8 mouse cellular contexts compared by ENCODE assay signal in the genomic region with DNA sequence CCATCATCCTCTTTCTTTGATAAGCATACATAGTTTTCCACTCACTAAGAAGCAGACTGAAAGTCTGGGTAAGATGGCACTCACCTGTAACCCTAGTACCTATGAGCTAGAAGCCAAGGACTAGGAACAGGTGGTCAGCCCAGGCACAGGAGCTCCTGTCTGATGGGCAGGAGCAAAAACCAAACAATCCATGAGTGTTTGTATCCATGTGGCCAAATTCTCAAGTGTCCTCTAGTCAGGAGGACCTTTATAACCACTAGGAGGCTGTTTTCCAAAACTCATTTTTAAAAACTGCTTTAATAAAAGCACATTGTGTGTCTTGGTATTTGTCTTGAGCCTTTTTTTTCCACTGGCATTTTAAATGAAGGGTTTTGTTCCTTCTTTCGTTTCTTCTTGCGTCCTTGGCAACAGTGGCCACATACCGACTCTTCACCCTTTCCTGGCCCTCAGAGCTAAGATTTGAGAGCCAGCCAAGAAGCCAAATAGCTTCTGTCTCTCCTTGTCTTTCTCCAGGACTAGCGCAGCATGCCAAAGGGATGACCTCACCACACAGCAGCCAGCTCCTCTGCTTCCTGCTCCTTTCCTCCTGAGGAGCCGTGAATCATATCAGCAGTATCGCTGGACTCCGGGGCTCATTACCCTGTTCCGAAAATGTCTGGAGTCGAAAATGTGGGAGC. TPM values are rescaled to one million over a fixed set of nuclear protein-coding genes. Genes with fewer than 3 reads are reported as not detected.
DNase-seq lines count a peak whose midpoint lies in the region; ATAC-seq and TF ChIP-seq lines count a peak whose summit lies in the region.

No protein-coding gene starts in this region.

- peak in 1 of 2 experiments; percentile 17 for DNase-seq in layer of hippocampus, adult 2 months (ENCODE audit: low spot score in 2 of 2)
- no peak for DNase-seq in layer of hippocampus, adult 18-20 months (ENCODE audit: low spot score in 2 of 2)
- peak; percentile 46 for DNase-seq in embryo, embryonic 11.5 days (ENCODE audit: low read depth, low spot score)
- DNase-seq in heart, adult 9 months (ENCODE audit: low spot score in 2 of 2), result peak; percentile 90
- DNase-seq in kidney, adult 2 months, result peak; percentile 85

- H3K36me3 ChIP-seq in kidney, adult 2 months (ENCODE audit: control insufficient read depth, insufficient read depth, low read length), result no peaks in the 10 kb centered on the region
- H3K36me3 ChIP-seq in limb, embryonic 13.5 days, result no peaks in the 10 kb centered on the region

- peak overlapping the region; percentile 59 for H3K4me2 ChIP-seq in limb, embryonic 13.5 days (replicated peaks)

- 0 out of 2 replicates have a peak overlapping the region, but pooled peaks have one; percentile 15 for H3K27ac ChIP-seq in layer of hippocampus, adult 2 months
- H3K27ac ChIP-seq in kidney, adult 2 months (ENCODE audit: insufficient read depth, low read depth, low read length), result peak overlapping the region; percentile 67; the same call in 1 of the 2 replicates
- peak overlapping the region; percentile 70 for H3K27ac ChIP-seq in limb, embryonic 13.5 days
- no peak overlapping the region for H3K27ac ChIP-seq in olfactory bulb, adult 2 months (ENCODE audit: insufficient read depth, low read depth, low read length)

- H3K9ac ChIP-seq in limb, embryonic 13.5 days, result peak overlapping the region; percentile 31; the same call in 1 of the 2 replicates

- H3K4me1 ChIP-seq in kidney, adult 2 months (ENCODE audit: control insufficient read depth, insufficient read depth, low read length), result peaks cover 14% of the 10 kb centered on the region
- H3K4me1 ChIP-seq in limb, embryonic 13.5 days, result peaks cover 29% of the 10 kb centered on the region
- H3K4me1 ChIP-seq in olfactory bulb, adult 2 months (ENCODE audit: control insufficient read depth, insufficient read depth, low read length), result peaks cover 5% of the 10 kb centered on the region

- ATAC-seq in limb, embryonic 13.5 days (ENCODE audit: low FRiP score, low read depth), result peak; percentile 84
- no peak for ATAC-seq in monocyte, adult 5-6 weeks (replicated peaks; ENCODE audit: insufficient number of reproducible peaks, low FRiP score, low TSS enrichment, poor library complexity, severe bottlenecking)

- no peaks in the 10 kb centered on the region for H3K27me3 ChIP-seq in kidney, adult 2 months (replicated peaks; ENCODE audit: control insufficient read depth, insufficient read depth, low read length)
- H3K27me3 ChIP-seq in limb, embryonic 13.5 days, result no peaks in the 10 kb centered on the region

- peak; percentile 38 for TF ChIP-seq CTCF in layer of hippocampus, adult 2 months (conservative IDR thresholded peaks at IDR 0.05)
- no peak for TF ChIP-seq CTCF in kidney, adult 2 months (conservative IDR thresholded peaks at IDR 0.05; ENCODE audit: insufficient read depth, insufficient read length, low read depth, low read length)
- no peak for TF ChIP-seq CTCF in olfactory bulb, adult 2 months (IDR thresholded peaks at IDR 0.05; ENCODE audit: insufficient read depth, low read depth, low read length)

- WGBS in kidney, adult 2 months, result 7% methylated on average over 9 of the region's 9 CpGs
- WGBS in limb, embryonic 13.5 days, result 13% methylated on average over 9 of the region's 9 CpGs
- 9% methylated on average over 9 of the region's 9 CpGs for WGBS in olfactory bulb, adult 2 months

- 0 out of 2 replicates have a peak, but pooled peaks cover 3% of the 10 kb centered on the region for H3K9me3 ChIP-seq in limb, embryonic 13.5 days

- no peak for TF ChIP-seq POLR2A in kidney, adult 2 months (IDR thresholded peaks at IDR 0.05; ENCODE audit: low read depth, low read length)
- no peak for TF ChIP-seq POLR2A in olfactory bulb, adult 2 months (IDR thresholded peaks at IDR 0.05; ENCODE audit: insufficient read depth, low read depth, low read length)

- H3K4me3 ChIP-seq in layer of hippocampus, adult 2 months, result peak overlapping the region; percentile 33
- peak overlapping the region; percentile 4; the same call in 1 of the 2 replicates for H3K4me3 ChIP-seq in kidney, adult 2 months (ENCODE audit: insufficient read depth, low read depth, low read length)
- peak overlapping the region; percentile 27 for H3K4me3 ChIP-seq in limb, embryonic 13.5 days
- 0 out of 2 replicates have a peak overlapping the region, but pooled peaks have one; percentile 13 for H3K4me3 ChIP-seq in olfactory bulb, adult 2 months (ENCODE audit: insufficient read depth, low read depth, low read length)

RNA-seq across cellular contexts. Expression of gene Fam50b, which starts 8.7 kb away (rescaled TPM):
- total RNA-seq in layer of hippocampus, adult 2 months (2021), result not detected
- total RNA-seq in layer of hippocampus, adult 18-20 months (2021), result not detected
- 0.09 TPM in 1 of 2 replicates, not detected in the other for polyA plus RNA-seq in kidney, adult 2 months (2012; rRNA removed)
- not detected in 2 replicates for polyA plus RNA-seq in limb, embryonic 13.5 days (2015; fragmentation: Nextera tagmentation; extraction: Ambion mirVana)
- polyA plus RNA-seq in olfactory bulb, adult 2 months (2012; ENCODE audit: insufficient read depth, insufficient read length, low replicate concordance, missing spikeins), result not detected in 2 replicates
- total RNA-seq in monocyte, adult 5-6 weeks (2017), result not detected in 3 replicates

Comparison
In these comparisons a context has a peak if more than half of its experiments do, and no peak if none do; other contexts are left out.
1. DNase-seq: peak in embryo, embryonic 11.5 days (single experiment), heart, adult 9 months (2 of 2) and kidney, adult 2 months (single experiment); none in layer of hippocampus, adult 18-20 months (0 of 2).
2. Peak in every context shown above with its lines, with median percentiles within 50 percentile points of each other: H3K4me3 ChIP-seq.